Mouse (Mus musculus) adrenal gland, postnatal 10 days (tissue): ENCODE data around the gene Ptpdc1. TPM values are rescaled to one million over a fixed set of nuclear protein-coding genes. Genes with fewer than 3 reads are reported as not detected.

Source experiments
- DNase-seq: peaks from one replicate; pipeline ENCODE4 v3.0.0; 2021; ENCODE audit warnings: mixed read lengths
- total RNA-seq, 2 experiments: library from RNA; stranded (reverse); gene quantifications; 2 replicates each; pipeline ENCODE4 v1.2.3; 2021

The Ptpdc1 gene
- total RNA-seq, 2 experiments from 2014 or later, result 7.5 to 11.8 TPM

DNA sequence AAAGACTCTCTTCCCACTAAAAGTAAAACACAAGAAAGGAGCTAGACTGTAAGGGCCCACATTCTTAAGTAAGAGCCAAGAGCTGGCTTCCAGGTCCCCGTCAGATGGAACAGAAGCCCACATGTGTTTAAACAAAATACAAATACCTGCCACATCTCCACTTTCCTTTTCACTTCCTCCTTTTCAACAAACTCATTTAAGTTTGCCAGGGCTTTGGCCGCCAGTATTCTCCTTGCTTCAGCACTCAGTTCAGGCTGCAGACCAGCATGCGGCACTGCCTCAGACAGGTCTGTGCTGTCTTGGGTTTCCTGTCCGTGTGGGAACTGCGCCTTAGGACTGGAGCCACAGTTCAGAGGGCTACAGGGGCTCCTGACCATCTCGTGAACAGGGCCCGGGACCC lies 39.7 kb downstream of the Ptpdc1 start:
- DNase-seq, result no peak

DNA sequence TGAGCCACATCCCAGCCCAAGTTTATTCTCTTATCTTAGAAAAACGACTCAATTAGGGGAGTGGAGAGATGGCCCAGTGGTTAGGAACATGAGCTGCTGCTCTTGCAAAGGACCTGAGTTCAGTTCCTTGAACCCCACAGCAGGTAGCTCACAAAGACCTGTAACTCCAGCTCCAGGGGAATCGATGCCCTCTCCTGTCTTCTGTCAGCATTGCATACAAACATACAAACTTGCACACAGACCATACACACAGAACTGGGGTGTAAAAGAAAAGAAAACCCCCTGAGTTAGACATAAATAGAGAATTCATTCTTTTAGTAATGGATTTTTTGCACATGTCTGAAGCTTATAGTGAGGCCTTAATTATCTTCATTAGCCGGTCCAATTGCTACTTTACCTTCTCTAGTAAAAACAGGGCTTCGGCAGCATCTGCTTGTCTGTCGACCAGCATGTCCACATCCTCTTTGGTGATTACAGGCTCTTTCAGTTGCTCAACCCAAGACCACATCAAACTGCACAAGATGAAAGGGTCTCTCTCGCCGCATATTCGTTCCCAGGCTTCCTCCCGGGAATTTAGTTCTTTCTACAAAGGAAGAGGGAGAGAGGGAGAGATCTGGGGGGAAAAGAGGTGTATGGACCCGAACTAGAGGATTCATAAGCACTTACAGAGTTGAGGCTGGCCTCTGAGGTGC lies 42.6 kb downstream of the Ptpdc1 start:
- no peak for DNase-seq

DNA sequence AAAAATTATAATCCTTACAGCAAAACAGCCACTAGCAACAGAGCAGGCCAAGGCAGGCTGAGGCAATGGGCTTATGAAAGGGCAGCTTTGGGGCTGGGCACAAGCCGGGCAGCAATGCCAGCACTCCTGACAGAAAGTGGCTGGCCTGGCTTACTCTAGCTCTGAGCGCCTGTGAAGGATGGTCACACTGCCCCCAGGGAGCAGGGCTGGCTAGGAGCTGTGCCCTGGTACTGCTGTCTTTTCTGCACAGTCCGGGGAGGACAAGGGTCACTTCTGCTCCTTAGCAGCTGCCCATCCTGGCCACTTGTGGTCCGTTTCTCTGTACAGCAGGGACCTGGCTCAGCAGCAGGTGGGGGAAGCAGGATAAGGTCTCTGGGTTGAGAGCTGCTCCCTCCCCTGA lies 46.8 kb downstream of the Ptpdc1 start:
- no peak for DNase-seq

DNA sequence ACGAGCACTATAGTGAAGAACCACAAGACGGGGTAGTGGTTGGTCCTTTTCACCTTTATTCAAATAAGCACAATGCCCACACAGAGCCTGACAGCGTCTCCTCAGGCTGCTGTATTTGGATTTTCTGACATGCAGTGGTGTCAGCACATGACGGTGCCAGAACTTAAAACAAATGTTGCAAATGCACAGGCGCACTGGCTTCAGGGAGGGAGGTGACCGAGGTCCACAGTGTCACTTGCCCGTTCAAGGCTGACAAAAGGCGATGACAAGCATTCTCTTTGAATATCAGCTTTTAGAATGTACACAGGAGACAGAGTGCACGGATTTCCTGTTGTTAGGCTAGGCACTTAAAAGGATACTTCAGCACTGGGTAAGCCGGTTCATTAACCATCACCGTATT lies 47.6 kb downstream of the Ptpdc1 start:
- no peak for DNase-seq

DNA sequence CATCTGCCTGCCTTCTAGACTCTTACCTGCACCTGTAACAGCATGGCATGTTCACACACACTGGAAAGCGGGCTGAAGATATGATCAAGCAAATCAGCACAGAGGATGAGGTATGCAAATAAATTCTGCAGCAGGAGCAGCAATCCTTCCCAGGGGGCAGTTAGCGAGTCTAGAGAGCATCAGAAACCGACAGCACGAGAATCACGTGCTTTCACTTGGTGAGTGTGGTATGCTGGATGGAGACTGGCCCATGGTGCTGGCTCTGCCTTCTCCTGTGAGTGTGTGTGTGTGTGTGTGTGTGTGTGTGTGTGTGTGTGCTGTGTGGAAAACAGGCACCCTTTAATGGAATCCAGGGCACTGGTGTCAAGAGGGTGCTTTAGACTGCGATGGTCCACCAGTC lies 48.5 kb downstream of the Ptpdc1 start:
- DNase-seq, result no peak

DNA sequence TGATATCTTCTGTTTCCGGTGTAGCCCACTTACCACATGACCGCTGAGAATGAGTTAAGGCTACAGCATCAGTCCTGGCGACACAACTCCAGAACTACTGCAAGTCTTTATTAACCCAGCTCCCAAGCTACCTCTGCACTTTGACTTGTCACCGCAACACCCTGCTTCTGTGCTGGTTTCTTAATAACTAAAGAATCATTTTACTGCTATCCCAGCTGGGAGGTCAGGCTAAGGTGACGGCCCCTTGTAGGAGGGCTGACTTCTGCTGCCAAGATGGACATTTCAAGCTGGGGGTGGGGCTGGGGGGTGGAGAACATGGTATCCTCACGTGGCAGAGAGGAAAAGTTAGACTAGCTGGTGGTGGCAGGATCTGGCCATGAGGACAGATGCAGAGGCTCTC lies 50.7 kb downstream of the Ptpdc1 start:
- DNase-seq, result no peak

DNA sequence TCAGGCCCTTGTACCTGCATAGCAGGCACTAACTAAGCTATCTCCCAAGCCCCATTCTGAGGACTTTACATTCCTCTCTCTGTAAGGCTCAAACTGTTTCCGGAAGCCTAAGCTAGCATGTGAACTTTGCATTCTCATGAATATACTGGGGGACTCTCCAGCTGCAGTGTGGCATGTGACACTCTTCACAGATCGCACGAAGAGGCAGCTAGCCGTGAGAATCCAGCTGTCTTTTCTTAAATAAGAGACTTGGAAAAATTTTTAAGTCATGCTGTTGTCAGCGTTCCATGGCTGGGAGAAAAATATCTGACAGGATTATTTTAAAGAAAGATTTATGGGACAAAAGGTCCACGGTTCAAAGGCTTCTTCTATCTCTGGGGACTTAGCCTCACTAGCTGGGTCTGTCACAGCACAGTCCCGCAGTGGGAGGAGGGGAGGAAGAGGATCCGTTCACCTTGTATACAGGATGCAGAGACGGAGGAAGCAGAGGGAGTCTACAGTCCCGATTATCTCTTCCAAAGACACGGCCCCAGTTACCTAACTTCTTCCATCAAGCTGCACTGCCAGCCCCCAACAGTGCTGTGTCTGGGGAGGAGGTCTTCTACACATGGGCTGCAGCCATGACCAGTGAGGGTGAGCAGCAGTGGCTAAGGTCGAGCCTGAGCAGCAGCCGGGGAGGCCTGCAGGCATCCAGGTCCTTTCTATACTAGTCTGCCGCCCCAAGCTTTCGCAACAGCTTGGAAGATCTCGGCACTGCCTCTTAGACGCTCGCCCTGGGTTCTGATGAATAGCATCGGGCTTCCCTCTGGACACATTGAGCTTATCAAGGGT lies 51.7 kb downstream of the Ptpdc1 start:
- DNase-seq, result no peak

DNA sequence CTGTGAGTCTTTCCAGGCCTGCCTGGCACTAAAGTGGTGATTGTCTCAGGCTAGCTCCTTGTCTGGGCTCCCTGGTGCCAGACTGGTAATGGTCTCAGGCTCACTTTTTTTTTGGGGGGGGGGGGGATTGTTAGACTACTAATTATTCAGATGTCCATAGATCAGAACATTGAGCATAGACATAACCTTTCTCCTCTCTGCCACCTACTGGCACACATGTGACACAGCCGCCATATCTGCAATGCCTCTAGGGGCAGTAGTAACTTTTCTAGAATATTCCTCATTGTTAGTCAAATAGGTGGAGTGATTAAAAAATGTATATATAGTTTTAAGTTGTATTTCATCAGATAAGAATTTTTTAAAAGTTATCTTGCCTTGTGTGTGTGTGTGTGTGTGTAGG lies 53.3 kb downstream of the Ptpdc1 start:
- DNase-seq, result peak; percentile 72

DNA sequence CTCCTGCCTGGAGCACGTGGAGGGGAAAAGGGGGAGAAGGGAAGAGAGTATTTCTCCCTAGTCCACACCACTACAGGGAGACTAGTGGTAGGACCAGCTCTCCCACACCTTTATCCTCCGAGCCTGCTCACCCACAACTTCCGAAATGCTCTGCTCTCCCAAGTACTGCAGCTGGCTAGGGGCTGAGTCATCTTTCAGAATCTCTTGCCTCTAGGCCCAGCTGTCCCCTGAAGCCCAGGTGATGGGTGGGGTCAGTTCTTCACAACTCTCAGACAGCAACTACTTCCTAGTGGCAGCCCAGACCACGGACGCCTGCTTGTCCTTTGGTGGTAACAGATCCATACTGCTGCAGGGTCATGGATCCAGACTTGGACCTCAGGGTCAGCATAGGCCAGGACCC lies 54.2 kb downstream of the Ptpdc1 start:
- DNase-seq, result no peak

DNA sequence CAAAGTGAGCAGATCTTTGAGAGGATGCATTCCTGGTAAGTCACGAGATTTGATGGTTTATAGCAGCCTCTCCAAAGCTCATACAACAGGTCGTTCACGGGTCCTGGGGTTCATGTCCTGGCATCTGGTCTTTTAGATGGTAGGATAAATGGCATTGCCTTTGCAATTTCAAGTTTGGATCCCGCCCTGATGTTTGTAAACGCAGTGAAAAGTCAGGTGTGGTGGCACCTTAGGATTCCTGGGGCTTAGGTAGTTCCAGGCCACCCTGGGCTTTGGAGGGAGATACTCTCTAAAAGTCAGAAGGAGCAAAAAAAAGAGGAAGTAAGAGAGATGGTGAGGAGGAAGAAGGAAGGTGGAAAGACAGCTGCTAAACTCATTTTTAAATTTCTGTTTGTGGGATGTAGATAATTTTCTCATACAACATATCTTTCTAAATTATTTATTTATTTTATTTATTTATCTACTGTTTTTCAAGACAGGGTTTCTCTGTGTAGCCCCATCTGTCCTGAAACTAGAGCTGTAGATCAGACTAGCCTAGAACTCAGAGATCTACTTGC lies 55.8 kb downstream of the Ptpdc1 start:
- DNase-seq, result no peak

DNA sequence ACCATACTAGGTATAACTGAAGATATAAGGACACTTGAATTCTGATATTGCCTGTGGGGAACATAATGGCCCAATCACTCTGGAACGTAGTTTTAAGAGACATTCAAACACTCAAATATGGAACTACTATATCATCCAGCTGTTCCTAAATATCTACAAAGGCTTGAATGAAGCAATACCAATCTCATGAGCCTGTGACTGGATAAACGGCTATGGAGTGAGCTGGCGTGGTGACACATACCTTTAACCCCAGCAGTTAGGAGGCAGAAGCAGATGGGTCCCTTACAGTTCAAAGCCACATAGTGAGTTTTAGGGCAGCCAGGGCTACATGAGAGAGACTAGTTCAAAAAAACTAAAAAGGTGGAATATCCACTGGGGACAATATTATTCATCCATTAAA lies 57.8 kb downstream of the Ptpdc1 start:
- DNase-seq, result no peak

DNA sequence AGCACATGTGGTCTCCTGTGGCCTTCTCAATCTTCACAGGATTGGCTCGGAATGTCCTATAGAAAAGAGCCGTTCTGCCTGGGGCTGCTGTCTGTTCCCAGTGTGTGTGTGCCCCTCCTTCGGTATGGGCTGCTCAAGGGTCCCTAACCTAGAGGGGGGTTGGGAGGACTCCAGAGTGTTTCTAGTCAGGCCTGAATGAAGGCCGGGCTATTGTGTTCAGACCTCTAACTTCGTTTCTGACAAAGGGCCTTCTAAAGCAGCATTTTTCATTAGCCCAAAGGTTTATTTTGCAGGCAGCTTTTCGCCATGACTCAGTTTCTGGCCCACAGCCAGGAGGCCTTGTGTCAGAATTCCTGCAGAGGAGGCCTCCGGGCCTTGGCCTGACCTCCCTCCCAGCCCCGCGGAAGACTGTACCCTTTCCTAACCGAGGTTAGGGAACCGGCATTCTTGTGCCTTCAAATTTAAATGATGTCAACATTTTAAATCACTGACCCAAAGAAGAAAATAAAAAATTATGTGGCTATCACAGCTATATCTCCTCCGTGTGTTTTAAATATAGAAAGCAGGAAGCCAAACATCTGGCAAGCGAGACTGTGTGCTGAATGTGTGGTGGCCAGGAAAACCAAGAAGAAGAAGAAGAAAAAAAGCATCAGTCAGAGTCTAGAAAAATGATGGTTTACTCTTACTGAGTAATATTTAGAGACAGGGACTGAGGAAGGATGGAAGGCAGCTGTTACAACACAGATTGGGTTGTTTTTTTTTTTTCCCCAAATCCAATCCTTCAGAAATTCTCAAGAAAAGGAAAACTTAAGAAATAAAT lies 59.1 kb downstream of the Ptpdc1 start:
- peak; percentile 97 for DNase-seq

DNA sequence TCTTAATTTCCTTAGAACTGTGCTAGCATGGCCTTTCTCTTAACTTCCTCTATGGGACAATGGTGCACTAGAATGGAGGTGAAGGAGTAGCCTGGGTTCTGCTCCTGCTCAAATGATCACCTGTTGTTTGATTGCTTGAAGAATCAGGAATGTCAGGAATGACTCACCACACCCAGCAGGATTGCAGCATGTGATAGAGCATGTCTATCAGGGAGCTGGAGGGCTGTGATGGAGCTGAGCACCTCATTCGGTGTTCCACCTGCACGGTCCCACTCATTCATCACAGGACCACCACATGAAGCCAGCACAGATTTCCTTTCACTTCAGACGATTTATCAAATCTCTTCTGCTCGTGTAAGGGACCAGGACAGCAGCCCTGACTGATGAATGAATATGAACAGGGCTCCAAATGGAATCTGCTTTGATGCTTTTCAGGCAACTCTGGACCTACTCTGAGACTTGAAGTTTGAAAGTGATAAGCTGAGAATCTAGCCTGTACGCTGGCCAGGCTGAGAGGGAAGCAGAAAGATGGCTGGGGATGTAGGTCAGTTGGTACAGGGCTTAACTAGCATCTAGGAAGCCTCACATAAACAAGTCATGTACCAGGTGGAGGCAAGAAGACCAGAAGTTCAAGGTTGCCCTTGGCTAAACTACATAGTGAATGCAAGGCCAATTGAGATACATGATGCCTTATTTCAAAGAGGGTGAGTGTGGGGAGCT lies 60.4 kb downstream of the Ptpdc1 start:
- DNase-seq, result no peak

DNA sequence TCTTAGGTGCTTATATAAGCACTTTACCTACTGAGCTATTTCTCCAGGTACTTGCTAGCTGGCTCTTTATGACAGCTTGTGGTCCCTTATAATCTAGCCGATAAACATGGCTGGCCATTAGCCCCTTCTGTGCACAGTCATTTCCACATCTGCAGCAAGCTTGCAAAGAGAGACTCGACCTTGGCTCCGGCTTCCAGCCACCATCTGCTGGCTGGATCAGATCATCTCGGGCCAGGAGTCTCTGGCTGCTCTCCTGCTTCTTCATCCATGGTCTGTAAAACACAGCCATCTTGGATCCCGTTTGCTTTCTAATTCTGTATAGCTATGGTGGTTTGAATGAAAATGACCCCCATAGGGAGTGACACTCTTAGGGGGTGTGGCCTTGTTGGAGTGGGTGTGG lies 63.1 kb downstream of the Ptpdc1 start:
- no peak for DNase-seq

DNA sequence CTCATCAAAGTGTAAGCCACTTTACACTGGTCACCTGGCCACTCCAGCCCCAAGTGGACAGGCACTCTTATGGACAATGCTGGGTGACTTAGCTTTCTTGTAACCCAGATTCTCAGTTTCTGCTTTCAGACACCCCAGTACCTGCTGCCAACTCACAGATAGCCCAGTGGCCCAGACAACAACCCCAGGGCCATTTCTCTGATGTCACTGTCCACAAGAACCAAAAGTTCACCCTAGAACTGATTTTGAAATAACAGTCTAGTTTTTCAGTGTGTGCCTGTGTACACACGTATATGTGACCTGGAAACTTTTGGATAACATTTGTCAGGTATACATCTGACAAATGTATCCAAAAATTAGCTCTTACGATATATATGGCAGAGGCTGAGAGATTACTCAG lies 64.0 kb downstream of the Ptpdc1 start:
- no peak for DNase-seq

DNA sequence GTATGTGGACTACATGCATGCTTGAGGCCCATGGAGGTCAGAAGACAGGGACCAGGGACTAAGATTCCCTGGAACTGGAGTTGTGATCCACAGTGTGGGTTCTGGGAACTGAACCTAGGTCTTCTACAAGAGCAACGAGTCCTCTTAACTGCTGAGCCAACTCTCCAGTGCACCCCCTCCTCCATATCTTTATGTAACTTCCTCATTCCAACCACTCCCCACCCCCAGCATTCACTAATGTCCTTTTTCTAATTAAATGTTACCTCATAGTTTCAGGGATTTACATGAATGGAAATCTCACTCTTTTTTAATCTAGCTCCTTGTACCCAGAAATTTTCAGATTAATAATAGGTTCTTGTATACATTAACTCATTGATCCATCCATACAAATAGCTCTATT lies 69.5 kb downstream of the Ptpdc1 start:
- DNase-seq, result no peak

DNA sequence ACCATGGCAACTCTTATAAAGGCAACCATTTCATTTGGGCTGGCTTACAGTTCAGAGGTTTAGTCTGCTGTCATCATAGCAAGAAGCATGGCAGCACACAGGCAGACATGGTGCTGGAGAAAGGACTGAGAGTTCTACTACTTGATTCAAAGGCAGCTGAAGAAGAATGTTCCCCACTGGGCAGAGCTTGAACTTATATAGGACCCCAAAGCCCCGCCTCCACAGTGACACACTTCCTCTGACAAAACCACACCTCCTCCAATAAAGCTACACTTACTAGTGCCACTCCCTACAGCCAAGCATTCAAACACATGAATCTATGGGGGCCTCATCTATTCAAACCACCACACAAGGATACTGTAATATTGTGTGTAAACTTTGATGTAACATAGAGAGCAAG lies 70.9 kb downstream of the Ptpdc1 start:
- no peak for DNase-seq

DNA sequence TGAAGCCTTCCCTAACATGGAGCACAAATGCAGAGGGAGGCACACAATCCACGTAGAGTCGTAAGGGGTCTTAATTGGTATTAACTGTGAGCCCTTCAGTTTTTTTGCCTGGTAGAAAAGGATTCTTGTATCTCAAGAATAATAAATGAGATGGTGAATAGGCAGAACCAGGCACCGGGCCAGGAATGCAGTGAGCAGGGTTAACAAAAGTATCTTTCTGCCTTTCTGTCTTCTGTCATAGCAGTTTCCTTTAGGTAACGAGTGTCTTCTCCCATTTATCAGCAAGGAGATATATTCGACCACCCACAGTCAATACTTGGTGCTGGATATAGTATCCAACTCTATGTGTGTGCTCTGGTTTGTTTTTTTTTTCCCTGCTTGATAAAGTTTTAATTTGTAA lies 72.0 kb downstream of the Ptpdc1 start:
- DNase-seq, result peak; percentile 59

DNA sequence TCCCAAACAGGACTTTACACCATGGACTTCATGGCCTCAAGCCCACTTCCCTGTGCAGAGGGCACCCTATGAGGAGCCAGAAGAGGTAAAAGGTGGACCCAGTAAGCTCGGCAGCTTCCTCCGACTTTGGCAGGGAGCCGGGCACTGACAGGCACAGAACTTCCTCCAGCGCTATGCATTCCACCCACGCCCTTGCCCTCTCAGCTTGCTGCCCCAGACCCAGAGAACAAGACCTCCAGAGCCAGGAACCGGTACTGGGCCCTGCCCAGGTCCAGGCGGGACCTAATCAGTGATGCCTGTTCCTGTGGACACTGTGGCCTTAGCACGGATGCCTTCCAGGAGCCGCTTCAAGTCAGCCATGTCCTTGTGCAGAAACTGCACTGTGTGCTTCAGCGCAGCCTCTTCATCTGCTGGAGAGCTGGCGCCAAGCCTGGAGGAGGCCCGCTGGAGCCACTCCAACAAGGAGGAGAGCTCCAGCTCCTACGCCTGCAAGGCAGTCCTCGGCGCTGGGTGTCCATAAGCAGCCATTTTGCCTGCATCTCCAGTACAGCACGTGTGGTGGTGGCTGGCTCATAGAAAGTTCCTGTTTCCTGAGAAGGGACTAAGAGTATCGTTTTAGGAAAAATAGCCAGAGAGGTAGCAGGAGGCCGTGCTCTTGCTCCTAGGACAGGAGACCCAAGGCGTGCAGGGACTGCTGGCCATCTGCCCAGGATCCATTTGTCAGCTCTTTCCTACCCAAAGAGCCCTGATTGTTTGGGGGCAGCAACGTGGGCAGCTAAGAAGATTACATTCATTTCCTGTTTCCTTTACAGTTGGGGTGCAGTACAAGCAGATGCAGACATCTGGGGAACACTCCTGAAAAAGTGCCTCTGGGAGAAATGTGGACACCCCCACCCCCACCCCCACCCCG lies 73.0 kb downstream of the Ptpdc1 start:
- DNase-seq, result peak; percentile 96

DNA sequence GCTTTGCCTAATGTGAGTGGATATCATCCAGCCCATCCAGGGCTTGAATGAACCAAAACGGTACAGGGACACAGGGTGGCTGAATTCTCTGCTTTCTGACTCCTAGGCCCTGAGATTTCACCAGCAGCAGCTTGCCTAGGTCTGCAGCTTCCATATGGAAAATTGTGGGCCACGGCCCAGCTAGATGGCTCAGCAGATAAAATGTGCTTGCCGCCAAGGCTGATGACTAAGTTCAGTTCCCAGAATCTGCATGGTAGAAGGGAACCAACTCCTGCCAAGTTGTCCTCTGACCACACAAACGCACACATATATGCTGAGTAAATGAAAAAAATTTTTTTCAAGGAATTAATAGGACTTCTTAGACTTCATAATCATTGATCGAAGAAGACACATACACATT lies 77.2 kb downstream of the Ptpdc1 start:
- DNase-seq, result peak; percentile 55

DNA sequence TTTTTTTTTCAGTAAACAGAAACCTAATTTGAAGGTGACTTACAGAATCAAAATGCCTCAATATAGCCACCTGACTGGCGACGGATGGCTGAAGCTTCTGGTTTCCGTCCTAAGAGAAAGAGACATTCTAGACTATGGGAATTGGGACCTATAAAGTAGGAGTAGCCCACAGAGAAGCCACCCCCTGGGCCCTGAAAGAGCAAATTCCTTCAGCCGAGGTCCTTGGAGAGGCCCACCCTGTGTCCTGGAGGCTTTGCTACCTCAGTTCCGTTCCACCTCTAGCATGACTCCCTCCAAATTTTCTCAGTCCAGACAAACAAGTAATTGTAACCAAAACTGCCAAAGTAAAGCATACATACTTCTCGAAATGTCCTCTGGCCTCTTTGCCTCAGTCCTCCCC lies 77.8 kb downstream of the Ptpdc1 start:
- DNase-seq, result no peak
